Mouse (Mus musculus) naive thymus-derived CD4-positive, alpha-beta T cell, adult 2 months (primary cell): ENCODE measurements around the gene Alkbh3.

Experiments used
- DNase-seq: peaks from one replicate; pipeline ENCODE4 v3.0.0-alpha.2; 2011; ENCODE audit warnings: low read depth

Alkbh3 gene

GRCm38 (mm10) chr2:93954781-93955578 lies 55.6 kb downstream of the Alkbh3 start:
- DNase-seq, result no peak

GRCm38 (mm10) chr2:93953726-93954125 lies 56.9 kb downstream of the Alkbh3 start:
- DNase-seq, result no peak

- DNase-seq, result no peak
These were observed 63.6 kb downstream of the Alkbh3 start for GRCm38 (mm10) chr2:93946976-93947375.

- DNase-seq, result no peak
These were observed 65.8 kb downstream of the Alkbh3 start for GRCm38 (mm10) chr2:93944855-93945254.

GRCm38 (mm10) chr2:93944099-93944498 lies 66.5 kb downstream of the Alkbh3 start:
- DNase-seq, result no peak

- no peak for DNase-seq
These were observed 68.9 kb downstream of the Alkbh3 start for GRCm38 (mm10) chr2:93941670-93942069.

GRCm38 (mm10) chr2:93938534-93938933 lies 72.1 kb downstream of the Alkbh3 start:
- DNase-seq, result no peak
